Mouse (Mus musculus): Measurements from ENCODE around the gene Hivep3.

The Hivep3 gene

GRCm38 (mm10) chr4:120153736-120154135 lies 420.2 kb downstream of the Hivep3 start:
- DNase-seq (ENCODE audit: extremely low spot score), result no peak

DNA sequence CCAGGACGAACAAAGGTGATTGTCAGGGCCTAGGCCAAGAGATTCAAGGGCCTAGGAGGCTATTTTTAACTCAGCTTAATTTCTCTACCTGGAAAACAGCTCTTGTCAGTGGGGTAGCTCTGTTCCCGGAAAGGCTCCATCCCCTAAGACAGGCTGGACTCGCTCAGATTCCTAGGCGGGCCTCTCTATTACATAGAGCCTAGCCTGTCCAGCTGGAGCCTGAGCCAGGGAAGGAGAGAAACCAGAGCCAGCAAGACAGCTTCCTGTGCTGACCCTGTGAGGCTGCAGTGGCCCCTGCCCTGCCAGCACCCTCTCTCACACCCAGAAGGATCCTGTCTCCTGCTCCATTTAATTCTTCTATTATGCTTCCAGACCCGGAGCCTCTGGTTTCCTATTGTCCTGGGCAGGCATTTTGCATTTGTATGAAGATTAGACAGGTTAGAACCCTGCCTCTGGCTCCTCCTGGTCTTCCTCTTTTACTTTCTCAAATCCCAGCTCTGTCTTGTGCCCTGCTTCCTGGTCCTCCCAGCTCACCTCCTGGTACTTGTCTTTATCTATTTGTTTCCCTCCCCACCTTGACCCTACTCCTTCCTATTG lies 425.2 kb downstream of the Hivep3 start:
- no peak for DNase-seq (ENCODE audit: extremely low spot score)

- DNase-seq (ENCODE audit: extremely low spot score), result no peak
Measured at GRCm38 (mm10) chr4:120161166-120161949, 427.8 kb downstream of the Hivep3 start, which contains the start of gene Edn2. Edn2 (plus strand) TSS chr4:120161206.

GRCm38 (mm10) chr4:120162586-120162985 lies 429.0 kb downstream of the Hivep3 start:
- no peak for DNase-seq (ENCODE audit: extremely low spot score)

DNA sequence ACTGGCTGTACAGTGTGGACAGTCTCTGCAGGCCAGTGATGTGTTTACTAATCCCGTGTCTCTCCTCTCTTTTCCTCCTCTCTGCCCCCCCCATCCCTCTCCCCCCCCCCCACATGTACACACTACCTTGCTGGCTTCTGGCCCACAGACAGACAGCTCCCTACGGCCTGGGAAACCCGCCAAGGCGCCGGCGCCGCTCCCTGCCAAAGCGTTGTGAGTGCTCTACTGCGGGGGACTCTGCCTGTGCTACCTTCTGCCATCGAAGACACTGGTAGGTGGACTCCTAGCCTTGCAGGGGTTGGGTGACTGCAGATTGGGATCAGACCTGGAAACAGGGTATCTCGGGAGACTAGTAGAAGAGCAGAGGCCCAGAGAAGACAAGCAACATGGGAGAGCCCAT lies 429.7 kb downstream of the Hivep3 start:
- no peak for DNase-seq (ENCODE audit: extremely low spot score)

DNA sequence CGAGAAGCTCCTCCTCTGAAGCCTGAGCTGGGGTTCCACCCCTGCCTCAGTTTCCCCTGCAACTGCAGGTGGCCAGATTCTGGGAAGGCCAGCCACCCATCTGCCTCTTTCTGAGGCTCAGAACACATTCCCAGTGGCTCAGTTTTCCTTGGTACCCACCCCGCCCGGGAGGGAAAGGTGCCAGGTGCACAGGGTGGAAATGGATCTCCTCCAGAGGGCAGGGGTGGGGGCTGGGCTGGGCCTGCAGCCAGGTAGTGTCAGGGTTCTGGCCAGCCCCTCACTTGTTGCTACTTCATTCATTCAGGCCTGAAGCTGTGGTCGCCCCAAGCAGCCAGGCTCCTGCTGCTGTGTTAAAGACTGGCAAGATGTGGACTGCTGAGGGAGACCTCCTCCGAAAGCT lies 430.7 kb downstream of the Hivep3 start:
- DNase-seq (ENCODE audit: extremely low spot score), result no peak

DNA sequence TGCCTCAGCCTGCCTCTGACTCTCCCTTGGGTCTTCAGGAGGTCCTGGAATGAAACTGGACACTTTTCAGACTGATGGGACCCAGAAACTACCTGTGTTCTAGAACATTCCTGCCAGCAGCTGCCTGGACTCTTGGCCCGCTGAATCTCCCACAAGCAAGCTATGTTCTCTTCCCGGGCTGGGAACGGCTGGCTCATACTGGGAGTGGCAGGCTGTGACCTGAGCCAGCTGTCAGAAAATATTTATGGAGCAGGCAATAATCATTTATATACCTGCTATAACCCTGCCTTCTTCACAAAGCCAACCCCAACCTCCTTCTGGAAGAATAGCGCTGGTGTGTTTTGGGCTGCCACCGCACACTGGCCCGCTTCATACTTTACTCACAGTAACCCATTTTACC lies 434.2 kb downstream of the Hivep3 start:
- DNase-seq (ENCODE audit: extremely low spot score), result no peak

DNA sequence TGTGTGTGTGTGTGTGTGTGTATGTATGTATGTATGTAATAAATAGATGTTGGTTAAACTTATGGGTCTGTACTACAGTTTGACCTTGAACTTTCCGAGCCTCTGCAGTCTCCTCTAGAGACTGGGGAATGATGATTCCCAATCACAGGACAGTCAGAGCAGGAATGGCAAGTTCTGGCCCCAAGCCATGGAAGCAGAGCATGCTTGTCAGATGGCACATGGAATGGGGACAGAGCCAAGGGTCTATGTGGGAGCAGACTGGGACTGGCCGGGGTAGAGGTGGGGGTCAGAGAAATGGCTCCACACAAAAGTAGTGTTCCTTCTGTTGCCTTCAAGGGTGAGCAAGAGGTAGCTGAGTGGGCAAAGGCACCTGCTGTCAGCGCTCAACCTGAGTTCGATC lies 434.8 kb downstream of the Hivep3 start:
- DNase-seq (ENCODE audit: extremely low spot score), result no peak

- no peak for DNase-seq (ENCODE audit: extremely low spot score)
Measured at GRCm38 (mm10) chr4:120170387-120170936, 436.9 kb downstream of the Hivep3 start.

DNA sequence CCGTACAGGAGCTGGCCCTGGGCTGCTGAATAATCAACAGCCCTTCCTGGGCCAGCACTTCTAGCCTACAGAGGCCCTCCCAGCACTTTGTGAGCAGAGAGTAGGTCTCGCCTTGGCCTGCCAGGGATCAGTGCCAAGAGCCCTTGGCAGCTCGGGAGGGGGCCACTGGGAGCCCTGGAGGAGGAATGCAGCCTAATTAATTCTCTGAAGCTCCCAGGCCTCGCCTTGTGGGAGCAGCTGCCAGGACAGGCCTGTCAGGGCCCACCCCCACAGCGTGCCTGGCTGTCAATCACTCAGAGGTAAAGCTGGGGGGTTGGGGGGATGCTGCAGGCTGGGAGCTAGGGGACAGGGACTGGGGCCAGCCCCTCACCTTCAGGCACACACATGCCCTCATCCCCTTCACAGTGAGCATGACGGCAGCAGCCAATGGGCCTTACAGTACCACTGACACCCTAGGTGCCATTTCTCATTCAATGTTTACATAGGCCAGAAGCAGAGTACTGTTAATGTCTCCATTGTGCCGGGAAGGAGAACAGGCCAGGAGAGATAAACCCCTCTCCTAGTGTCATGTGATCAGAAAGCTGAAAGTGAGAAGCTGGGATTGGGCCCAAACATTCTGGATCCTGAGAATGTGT lies 438.6 kb downstream of the Hivep3 start:
- DNase-seq (ENCODE audit: extremely low spot score), result no peak

DNA sequence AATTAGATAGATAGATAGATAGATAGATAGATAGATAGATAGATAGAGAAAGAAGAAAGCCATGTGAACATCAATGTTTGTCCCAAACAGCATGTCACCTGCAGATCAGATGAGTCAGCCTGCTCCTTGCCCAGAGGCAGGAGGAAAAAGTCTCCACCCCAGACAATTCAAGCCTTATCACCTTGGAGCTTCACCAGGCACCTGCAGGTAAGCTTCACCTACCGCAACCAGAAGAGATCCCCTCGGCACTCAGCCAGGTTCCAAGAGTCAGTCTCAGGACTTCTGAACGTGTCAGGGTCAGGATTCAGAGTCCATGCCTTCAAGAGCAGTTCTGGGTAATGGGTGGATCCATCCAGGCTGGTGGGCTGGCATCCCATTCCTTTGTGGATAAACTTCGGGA lies 445.5 kb downstream of the Hivep3 start:
- DNase-seq (ENCODE audit: extremely low spot score), result no peak

- DNase-seq (ENCODE audit: extremely low spot score), result no peak
Measured at GRCm38 (mm10) chr4:120180535-120180934, 447.0 kb downstream of the Hivep3 start.

DNA sequence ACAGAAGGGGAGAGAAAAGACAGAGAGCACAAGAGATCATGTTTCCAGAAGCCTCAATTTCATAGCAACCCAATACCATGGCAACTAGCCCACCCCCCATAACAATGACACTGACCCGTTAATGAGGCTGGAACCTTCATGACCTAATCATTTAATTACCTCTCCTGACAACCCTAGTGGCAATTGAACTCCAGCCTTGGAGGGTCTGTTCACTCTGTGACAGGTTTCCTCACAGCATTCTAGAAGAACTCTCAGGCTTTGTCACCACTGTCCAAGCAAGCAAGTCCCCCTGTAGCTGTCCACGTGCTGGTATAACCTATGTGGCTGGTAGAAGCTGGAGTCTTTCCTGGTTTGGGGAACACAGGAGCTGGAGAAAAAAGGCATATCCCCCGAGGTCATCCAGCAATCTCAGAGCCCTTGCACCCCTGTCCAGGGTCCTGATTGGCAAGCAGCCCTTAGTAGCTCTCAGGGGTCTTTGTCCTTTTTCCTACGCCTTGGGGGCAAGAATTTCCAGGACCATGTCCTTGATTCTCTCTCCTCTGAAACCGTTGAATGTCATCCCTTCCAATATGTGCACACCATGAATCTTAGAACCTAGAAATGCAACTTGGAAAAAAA lies 450.9 kb downstream of the Hivep3 start:
- DNase-seq (ENCODE audit: extremely low spot score), result peak; percentile 44

DNA sequence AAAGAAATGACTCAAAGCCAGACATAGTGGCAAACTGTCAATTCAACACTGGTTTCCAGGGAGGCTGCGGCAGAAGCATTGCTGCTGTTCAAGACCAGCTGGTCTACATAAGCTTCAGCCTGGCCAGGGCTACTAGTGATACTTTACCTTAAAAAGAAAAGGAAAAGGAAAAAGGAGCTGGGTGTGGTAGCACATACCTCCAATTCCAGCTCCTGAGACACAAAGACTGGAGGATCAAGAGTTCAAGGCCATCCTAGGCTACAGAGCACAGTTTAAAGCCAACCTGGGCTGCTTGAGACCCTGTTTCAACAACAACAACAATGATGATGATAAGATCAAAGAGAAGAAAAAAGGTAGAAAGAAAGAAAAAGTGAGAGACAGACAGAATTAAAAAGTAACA lies 452.9 kb downstream of the Hivep3 start:
- no peak for DNase-seq (ENCODE audit: extremely low spot score)

DNA sequence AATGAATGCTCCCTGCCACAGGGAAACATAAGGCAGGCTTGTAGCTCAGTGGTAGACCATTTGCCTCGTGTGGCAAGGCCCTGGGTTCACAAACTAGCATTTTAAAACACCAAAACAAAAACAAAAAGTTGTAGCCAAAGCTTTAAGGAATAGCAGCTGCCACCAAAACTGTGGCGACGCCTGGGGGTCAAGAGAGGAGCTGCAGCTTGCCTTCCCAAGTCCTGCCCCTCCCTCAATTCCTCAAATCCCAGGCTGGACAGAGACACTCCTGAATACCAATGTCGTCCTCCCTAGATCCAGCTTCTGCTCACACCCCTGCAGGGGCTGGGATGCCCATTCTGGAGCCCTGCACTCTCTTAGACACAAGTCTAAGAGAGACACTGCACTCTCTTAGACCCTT lies 453.4 kb downstream of the Hivep3 start:
- no peak for DNase-seq (ENCODE audit: extremely low spot score)
